Mouse (Mus musculus) inflammation-experienced regulatory T-cells, adult 6 months (primary cell): ENCODE measurements around the gene Cds2. TPM values are rescaled to one million over a fixed set of nuclear protein-coding genes. Genes with fewer than 3 reads are reported as not detected.
A peak's percentile ranks its signal among the peaks of the same experiment; 100 is the strongest.
"Not testable (repeated sequence)": the region's sequence is repeated elsewhere in the genome, so short reads cannot be mapped to it uniquely, and the experiment has no call there.

Source experiments
- ATAC-seq: one replicate; pipeline ENCODE4 v1.8.0; 2017
- polyA plus RNA-seq, 3 experiments: library from polyadenylated mRNA; unstranded; fragments of 100-300 nt; shearing (Covaris generic); gene quantifications; one replicate each; pipeline ENCODE4 v1.2.1; 2017

Gene Cds2
- polyA plus RNA-seq, 3 experiments from 2014 or later, result 24.8 to 35.4 (median 25.0) TPM

DNA sequence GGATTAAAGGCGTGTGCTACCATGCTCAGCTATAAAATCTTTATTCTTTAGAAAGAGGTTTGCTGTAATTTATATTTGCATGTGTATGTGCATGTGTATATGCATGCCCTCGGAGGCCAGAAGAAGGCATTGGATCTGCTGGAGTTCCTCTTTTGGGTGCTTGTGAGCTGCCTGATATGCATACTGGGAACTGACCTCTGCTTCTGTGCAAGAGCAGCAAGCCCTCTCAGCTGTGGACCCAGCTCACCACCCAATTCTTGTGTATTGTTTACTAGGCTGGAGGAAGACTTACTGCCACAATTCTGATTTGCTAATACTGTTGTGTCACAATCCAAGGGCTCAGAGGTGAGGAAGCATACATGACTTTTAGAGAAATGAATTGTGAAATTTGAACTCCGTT, 3.1 kb downstream of the Cds2 start:
- ATAC-seq, result no peak

DNA sequence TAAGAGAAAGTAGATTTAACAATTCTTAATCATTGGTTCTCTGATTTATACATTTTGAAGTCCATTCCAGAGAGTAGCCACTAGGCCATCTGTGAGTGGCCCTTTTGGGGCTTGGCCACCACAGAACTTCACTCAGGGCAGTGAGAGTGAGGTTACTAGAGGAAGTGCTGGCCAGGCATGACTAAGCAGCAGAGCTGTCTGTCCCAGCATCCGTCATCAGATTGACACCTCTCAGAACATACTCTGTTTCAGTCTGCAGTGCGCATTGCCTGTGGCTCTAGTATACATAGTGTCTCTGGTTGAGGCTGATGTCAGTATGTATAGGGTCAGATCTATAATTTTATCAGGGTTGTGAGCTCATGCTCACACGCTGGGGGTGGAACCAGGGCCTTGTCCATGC, 6.3 kb downstream of the Cds2 start:
- ATAC-seq, result peak; percentile 64

DNA sequence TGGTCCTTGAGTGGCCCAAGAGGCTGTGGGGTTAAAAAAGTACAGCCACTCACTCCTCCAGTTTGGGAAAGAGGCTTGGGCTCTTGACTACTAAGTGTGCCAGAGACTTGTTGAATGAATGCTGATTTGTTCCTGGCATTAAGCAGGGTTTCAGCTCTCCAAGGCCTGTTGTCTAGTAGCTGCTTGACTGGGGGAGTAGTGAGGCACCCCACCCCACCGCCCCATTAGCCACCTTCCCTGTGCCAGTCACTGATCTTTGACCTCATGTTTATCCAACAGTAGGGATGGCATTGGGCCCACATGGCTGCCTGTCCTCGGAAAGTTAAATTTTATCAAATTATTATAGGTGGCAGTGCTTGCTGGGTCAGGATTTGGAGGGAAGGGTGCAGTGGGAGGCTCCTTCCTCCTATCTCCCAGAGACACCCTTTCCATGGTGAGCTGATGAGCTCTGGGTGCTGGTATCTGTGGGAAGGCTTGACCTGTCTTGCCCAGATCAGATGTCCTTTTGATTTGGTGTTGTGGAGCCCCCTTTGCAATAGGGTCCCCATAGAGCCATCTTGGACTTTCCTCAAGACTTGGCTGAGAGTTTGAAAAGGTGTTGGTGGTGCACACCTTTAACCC, 7.5 kb downstream of the Cds2 start:
- no peak for ATAC-seq

DNA sequence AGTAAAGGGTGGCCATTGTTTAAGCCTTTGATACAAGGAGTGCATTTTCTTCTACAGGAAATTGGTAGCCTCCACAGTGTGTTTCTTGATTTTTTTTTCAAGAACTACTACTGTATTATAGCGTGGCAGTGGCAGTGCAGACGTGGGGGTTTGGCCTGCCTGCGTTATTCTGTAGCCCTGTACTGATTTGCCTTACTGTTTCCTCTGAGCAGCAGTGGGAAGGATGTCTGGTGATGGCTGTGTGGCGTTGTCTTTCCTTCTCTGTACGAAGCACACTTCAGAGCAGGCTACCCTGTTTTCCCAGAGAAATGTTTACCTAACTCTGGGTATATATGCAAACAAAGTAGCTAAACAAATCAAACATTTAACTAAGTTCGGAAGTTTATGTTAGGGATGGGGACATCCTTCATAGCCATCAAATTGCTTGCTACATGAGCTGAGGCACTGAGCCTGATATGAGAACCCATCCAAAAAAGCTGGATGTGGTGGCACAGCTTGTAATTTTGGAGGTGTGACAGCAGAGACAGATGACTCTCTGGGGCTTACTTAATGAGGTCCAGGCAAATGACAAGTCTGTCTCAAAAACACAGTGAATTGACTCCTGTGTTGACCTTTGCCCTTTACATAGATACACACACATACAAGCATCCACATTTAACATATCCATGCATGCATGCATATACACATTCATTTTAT, 9.9 kb downstream of the Cds2 start:
- ATAC-seq, result no peak

DNA sequence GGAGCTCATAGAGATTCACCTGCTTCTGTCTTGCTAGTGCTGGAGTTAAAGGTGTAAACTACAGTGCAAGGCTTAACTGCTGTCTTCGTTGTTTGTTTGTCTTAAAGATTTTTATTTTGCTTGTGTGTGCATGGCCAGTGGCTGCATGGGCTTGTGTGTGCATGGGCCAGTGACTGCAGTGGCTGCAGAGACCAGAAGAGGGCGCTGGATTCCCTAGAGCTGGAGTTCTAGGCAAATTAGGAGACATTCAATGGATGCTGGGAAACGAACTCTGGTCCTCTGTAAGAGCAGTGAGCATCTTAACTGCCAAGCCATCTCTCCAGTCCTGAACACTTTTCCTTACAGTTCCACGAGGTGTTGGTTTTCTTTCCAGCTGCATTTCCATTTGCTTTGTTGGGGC, 12.6 kb downstream of the Cds2 start:
- ATAC-seq, result no peak

DNA sequence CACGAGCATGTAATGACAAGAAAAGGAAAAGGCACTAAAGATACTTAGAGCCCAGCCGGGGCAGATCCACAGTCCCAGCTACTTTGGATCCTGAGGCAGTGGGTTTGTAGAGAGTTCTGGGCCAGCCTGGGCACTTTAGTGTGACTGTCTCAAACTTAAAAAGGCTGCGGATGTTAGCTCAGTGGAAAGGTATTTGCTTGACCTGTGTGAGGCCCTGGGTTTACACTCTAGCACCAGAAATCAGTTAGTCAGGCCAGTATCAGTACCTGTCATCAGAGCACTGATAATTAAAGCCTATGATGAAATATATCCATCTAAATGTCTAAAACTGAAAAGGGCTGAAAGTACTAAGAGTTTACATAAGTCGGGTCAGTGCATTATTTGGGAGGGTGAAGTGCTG, 13.3 kb downstream of the Cds2 start:
- no peak for ATAC-seq

DNA sequence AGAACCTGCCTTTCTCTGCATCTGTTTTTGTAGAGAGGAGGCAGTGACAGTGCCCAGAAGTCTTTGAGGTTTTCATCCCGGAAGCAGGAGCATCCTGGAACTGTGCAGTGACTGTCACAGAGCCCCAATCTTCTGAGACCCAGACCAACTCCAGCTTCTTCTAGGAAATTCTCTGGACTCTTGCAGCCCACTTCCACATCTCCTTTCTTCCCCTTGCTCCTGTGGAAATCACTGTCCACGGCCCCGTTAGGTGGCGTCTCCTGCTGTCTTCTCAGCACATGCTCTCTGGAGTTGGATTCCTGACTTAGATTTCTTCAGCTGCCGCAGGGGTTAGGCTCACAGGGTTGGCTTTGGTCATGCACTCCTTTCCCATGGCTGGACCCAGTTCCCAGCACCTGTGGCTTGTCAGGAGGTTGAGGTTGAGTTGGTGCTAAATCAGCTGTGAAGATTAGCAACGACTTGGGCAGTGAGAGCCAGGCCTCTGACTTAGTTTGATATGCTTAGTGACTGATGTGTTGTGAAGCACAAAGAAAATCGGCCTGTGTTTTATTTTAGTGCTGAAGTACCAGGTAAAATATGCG, 15.4 kb downstream of the Cds2 start:
- ATAC-seq, result no peak

DNA sequence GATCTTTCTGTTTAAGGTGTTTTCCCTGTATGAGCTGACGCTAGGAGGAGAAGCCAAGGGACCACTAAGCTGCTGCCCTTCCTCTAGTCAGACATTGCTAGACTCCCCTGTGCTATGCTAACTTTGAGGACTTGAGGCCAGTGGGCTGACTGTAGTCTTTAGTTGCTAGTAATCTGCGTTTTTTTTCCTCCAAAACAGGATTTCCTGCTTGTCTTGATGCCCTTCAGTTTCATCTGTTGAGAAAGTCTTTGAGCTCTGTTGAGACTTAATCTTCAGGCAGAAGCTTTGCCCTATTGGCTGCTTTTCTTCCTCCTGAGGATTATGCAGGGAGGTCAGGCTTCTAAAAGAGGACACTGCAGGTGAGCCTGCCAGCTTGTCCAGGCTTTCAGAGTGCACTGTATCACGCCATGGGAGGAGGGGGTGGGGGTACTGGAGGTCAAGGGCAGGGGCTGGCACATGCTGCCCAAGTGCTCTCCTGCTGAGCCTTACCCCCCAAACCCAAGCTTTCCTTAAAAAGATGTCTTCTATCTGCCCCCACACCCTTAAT, 16.5 kb downstream of the Cds2 start:
- peak; percentile 40 for ATAC-seq

DNA sequence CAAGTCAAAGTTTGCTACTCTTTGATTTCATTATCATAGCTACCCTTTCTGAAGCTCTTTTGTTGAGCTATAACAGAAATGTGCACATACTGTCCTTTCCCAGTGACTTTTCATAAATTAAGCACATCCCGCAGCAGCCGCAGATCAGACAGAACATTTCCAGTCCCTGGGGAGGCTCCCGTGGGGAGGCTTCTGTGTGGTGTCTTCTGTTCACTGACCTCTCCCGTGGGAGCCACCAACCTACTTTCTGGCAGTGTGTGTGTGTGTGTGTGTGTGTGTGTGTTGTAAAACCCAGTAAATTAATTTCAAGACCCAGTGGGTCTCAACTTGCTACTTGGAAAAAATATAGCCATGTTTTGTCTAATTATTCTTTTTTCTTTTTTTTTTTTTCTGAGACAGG, 17.0 kb downstream of the Cds2 start:
- ATAC-seq, result no peak

DNA sequence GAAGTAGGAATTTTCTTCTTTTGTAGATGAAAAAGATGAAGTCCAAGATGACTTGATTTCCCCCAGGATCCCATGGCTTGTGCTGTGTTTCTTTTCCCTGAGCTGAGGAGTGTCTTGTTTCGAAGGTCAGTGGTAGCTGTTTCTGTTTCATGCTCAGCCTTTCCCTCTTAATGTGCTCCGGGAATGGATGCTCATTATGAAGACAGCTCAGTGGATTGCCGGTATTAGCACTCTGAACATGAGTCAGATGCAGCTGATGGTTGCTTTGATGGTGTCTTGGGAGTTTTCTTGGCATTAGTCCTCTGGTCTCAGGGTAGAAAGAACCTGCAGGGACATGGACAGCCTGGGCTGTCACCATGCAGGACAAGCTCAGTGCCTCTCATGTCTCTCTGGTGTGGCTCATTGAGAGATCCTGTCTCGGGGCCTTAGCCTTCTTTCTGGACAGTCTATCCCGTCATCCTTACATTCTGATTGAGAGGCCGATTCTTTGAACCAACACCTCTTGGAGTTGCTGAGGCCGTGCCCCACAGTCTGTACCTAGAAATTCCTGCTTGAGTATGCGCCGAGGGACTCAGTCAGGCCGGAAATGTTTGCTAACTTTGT, 17.7 kb downstream of the Cds2 start:
- peak; percentile 47 for ATAC-seq

DNA sequence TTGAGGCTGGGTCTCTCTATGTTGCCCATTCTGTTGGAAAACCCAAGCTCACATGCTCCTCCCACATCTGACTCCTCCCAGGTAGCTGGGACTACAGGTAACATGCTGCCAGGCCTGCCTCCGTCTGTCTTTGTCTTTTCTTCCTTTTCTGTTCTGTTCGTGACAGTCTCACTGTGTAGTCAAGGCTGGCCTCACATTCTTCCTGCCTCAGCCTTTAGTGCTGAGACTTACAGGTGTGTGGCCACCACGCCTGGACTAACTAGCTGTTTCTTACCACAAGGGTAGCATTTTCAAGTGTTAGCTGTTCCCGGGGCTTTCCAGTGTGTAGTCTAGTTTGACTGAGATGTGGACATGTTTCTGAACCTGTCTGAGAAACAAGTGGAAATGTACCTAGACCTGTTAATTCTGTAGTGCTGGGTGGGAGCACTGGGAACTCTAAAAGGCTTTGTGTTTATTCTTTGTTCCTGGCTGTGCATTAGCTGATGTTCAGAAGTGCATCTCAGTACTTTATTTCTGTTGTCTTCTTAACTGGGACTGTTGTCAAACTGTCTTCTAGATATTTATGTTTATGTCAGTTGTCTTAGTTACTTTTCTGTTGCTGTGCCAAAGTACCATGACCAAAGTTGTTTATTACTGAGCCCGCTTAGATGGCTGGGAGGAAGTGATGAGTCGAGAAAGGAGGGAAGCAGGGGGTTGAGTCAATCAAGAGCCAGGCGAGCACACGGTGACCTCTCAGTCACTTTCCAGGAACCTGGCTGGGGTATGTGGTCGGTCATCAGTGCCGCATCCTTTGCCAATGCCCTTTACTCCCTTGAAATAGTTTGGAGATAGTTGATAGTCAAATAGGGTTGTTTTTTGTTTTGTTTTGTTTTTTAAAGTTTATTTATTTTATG, 18.9 kb downstream of the Cds2 start:
- ATAC-seq, result peak; percentile 67

DNA sequence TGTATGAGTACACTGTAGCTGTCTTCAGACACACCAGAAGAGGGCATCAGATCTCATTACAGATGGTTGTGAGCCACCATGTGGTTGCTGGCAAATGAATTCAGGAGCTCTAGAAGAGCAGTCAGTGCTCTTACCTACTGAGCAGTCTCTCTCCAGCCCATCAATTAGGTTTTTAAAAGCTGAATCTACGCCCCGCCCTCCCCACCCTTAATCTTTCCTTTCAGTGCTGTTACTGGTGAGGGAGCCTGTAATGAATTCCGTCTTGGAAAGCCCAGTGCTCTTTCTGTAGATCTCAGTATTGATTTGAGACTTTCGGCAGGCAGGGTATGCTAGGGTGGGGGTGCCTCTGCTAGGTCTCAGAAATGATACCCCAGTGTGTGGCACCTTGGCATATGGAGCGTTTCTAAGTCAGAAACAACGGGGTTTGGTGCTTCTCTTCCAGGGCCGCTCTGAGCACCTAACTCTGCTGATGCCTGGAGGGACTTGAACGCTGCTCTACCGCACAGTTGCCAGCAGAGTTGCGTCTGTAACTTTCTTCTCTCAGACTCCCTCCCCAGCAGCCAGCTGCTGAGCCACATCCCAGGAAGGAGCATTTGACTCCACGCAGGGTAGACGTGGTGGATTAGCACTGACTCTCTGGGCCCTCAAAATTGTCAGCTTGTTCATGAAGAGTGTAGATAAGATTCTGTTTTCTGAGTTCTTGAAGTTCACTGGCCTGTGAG, 19.7 kb downstream of the Cds2 start:
- no peak for ATAC-seq

DNA sequence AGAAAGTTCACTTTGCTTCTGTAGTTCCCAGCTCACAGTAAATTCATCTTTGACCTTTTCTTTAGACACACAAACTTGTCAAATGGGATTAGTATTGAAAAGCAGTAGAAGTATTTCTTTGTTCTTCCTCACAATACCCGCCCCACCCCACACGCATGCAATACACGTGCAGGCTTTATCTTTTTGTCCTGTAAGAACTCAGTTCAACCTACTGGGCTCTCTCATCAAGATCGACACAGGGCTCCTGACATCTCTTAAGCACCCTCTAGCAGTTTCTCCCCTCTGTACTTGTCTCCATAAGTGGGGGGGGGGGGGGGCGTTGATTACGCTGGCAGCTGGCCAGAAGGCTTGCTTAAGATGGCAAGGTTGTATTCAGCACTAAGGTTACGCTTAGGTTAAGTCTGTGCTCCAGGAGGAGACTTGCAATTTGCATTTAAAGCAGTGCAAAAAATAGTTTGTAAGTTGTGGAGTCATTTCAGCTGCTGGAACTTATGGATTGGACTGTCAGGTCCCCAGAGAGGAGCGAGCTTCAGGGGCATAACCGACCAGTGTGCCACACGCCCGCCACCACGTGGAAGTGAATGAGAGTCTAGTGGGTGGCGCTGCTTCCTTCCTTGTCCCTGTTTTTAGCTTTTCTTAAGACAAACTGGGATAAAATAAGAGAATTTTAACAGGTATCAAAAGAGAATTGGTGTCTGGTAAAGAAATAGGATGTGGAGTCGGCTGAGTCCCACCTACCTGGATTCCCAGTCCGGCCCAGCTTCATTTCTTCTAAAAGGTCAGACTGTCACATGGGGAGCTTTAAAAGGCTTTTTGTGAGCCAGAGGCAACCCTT, 20.5 kb downstream of the Cds2 start:
- ATAC-seq, result no peak

DNA sequence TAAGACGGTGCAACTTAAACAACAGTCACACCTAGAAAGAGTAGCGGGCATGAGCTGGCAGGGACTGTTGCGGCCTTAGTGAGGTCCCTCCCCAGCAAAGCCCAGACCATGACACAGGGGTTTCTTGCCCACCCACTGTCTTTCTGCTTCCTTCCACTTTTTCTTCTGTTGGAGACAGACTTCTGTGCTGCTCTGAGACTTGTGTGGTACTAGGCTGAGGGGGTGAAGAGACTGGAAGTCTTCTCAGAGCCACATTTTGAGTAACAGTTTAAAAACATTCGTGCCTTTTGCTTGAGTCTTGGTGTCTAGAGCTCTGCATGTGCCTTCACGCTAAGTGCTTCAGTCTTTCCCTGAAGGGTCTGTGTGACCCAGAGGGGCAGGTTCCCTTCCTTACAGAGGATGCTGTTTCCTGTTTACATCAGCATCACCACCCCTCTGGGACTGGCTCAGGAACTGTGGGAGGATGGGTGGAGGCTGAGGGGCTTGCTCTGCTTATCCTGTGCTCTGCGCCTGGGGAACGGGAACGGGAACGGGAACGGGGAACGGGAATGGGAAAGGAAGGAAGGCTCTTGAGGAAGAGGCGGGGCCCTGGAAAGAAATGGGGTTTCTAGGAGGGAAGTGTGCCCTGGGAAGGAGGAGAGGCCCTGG, 21.7 kb downstream of the Cds2 start:
- ATAC-seq, result no peak

DNA sequence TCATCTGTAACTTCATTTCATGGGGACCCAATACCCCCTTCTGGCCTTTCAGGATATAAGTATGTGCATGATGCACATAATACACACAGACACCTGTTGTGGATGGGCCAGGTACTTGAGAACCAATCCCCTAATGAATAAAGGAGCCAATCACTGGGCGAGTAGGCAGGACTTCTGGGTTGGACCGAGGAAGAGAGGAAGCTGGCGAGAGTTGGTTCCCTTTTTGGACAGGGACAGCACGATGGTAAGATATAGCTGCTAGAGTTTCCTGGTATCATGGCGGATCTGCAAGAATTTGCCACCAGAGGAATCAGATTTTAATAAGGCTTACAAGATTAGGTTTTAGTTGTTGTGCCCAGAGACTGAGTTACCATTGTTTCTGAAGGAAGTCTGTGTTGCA, 22.8 kb downstream of the Cds2 start:
- ATAC-seq, result not testable (repeated sequence)

DNA sequence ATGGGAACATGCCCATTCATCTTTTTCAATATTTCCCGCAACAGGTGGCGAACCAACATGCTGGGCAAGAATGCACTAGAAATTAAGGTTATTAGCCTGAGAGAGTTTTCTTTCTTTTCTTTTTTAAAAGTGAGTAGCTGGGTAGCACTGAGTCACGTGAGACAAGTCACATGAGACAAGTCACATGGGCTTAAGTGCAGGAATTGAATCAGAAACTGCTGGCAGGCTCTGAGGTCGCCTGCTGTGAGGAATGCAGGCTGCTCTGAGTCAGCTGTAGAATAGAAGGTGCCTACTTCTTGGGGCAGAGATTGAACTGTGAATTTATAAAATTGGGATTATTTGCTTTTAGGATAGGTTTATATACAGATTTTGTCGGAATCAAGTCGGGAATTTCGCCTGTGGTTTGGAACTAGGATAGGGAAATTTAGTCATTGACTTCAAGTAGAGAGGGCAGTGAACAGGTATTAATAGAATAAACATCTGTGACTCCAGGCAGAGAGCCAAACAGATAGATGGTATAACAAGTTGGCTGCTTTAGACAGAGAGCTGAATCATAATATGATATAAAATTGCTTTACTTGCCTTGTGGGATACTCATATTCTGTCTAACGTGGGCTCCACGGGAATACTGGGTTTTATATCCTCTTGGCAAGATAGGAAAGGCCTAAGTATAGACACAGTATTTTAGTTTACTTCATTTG, 23.6 kb downstream of the Cds2 start:
- ATAC-seq, result no peak

DNA sequence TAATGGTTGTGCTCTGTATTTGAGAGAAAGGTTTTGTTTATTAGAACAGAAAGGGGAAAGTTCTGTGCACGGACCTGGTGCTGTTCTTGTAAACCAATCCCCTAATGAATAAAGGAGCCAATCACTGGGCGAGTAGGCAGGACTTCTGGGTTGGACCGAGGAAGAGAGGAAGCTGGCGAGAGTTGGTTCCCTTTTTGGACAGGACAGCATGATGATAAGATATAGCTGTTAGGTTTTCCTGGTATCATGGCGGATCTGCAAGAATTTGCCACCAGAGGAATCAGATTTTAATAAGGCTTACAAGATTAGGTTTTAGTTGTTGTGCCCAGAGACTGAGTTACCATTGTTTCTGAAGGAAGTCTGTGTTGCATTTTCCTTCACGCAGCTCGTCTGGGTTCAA, 26.3 kb downstream of the Cds2 start:
- not testable (repeated sequence) for ATAC-seq

DNA sequence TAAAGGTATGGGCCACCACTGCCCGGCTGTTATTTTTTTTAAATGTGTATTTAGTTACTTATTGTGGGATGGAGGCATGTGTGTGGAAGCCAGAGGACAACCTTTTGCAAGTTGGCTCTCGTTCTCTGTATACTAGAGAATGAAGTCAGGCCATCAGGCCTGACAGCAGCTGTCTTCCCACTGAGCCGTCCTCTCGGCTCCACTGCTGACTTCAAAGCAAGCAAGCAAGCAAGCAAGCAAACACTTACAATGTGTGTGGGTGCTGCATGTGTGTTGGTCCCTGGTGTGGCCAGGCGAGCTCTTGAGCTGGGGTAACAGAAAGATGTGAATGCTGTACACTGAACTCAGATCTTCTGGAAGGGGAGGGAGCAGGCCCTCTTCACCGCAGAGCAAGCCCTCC, 27.9 kb downstream of the Cds2 start:
- peak; percentile 19 for ATAC-seq

DNA sequence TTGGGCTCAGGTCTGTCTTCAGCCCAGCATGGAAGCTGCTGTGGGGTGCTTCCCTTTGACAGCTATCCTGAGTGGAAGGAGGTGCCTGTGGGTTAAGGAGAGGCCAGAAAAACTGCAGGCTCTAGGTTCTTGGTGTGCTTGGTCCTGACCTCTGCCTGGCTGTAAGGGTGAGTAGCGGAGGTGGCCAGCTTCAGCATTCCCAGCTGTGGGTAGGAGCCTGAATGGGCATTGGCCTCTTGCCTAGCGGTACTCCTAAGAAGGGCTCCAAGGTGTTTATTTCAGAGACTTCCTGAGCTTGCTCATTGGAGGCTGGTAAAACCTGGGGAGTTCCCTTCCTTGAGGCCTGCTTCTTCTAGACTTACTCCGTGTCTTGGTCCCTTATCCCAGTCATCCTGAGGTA, 28.3 kb downstream of the Cds2 start:
- peak; percentile 39 for ATAC-seq

DNA sequence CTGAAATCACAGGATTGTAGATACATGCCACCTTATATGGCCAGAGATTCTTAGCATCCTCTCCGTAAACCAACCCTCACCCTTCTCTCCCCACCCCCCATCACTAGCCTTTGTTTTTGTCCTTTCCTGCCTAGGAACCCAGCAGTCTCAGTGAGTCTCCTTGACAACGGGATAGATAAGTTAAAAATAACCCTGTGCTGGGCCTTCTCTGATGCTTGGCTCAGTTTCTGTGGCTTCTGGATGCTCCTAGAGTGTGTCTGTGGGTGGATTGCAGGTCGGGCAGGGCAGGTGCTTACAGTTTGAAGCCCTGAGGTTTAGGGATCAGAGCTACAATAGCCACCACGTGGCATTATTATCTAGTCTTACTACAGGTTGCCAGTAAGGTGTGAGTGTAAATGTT, 29.1 kb downstream of the Cds2 start:
- peak; percentile 57 for ATAC-seq
